Mouse (Mus musculus) CD4-positive, CD25-positive, alpha-beta regulatory T cell, adult 4 months (primary cell): Measurements from ENCODE around the gene Parp8. TPM values are rescaled to one million over a fixed set of nuclear protein-coding genes. Genes with fewer than 3 reads are reported as not detected.

Experiments
- ATAC-seq: one replicate; pipeline ENCODE4 v1.8.0; 2017
- polyA plus RNA-seq, 2 experiments: library from polyadenylated mRNA; unstranded; fragments of 100-300 nt; shearing (Covaris generic); gene quantifications; one replicate each; pipeline ENCODE4 v1.2.1; 2017

The Parp8 gene
- polyA plus RNA-seq, 2 experiments from 2014 or later: 16.8 to 25.7 TPM

GRCm38 (mm10) chr13:116962480-116963462 is 62.6 kb downstream of the Parp8 start:
- ATAC-seq: no peak

GRCm38 (mm10) chr13:116958776-116959589 is 66.4 kb downstream of the Parp8 start:
- no peak for ATAC-seq

- no peak for ATAC-seq
Measured at GRCm38 (mm10) chr13:116957577-116957976, 67.8 kb downstream of the Parp8 start.

DNA sequence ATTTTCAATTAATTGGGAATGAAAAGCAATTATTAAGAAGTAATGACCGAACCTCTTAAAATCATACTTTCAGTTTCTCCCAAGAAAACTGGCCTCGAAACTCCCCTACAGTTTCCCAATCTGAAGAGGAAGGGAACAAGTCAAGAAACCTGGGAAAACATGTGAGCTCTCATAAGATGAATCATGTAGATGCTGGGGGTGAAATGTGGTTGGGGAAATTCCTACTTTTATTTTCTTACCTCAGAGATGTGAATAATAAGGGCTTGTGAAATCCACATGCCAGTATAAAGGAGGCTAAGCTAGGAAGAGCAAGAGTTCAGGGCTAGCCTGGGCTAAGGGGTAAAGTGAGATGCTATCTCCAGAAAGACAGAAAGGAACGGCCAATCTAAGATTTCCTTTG is 74.0 kb downstream of the Parp8 start:
- no peak for ATAC-seq

DNA sequence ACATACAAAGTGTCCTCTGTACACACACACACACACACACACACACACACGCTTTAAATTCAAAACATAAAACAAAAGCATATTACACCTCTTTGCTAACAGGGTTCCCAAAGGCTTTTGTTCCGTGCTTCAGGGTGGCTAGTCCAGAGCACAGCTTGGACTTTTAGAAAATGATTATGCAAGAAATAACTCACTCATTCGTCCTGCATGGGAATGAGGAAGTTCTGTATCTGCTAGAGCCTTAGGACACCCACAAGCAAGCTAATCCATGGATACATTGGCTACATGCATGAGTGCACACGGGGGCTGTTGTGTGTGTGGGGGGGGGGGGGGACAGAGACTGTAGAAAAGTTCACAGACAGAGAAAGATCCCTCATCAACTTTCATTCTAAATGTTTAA is 75.8 kb downstream of the Parp8 start:
- no peak for ATAC-seq

- no peak for ATAC-seq
Measured at GRCm38 (mm10) chr13:116949056-116949455, 76.3 kb downstream of the Parp8 start.

DNA sequence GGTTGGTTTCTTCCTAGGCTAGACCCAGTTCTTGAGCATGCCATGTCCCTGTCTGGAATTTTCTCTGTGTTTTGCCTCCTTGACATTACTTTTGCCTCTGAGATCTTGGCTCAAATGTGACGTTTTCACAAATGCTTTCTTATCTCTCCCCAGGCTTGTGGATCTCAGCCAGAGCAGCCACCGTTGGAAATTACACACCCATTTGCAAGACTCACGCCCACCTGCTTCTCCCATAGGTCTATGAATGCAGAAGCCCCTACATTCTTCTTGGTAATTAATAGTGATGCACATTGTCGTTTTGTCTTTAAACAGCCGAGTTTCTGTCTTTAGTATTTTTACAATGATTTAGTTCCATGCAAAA is 77.1 kb downstream of the Parp8 start:
- no peak for ATAC-seq

GRCm38 (mm10) chr13:116947611-116948298 is 77.6 kb downstream of the Parp8 start:
- no peak for ATAC-seq

GRCm38 (mm10) chr13:116946566-116946965 is 78.8 kb downstream of the Parp8 start:
- ATAC-seq: no peak

DNA sequence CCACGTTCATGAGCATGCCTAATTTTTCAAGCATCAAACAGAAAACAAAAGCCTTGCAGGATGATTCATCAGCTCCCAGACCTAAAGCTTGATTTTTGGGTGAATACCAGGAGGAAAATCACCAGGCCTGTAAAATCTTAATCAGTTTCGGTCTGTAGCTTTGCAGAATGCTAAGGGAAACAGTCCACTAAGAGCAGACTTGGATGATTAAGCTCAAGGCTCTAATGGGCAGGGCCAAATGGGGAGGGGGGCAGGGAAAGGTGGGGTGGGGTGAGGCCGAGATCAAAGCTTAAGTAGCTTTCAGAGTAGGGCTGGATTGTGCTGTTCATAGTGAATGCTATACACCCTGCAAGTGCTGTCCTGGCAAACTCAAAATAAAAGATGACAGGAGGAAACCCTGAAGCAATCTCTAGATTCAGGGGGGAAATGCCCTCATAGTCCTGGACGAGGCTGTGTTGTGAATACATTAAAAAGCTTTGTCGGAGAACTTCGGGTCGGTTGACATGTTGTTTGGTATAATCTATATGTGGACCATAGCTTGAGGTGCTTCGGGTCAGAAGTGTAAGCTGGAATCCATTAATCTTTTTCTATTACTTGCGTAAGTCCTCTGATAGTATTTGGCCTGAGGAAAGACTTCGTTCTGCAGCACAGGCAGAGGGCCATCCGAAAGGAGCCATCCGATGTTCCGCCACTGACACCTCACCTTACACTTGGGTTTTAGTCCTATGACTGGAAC is 83.9 kb downstream of the Parp8 start:
- no peak for ATAC-seq

DNA sequence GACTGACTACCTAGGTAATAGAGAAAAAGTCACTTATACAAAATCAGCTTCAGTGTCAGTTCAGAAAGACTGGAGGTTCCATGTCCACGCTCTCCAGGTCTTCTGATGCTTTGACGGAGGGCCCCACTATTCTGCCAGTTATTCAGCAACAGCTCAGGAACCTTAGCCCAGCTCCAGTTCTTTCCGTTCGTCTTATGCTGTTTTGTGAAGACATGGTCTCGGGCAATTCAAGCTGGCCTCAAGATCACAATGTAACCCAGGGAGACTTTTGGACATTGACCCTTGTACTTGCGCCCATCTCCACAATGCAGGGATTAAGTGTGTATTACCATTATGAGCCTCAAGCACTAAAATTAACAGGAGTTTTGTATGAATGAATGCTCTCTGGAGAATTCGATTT is 84.6 kb downstream of the Parp8 start:
- no peak for ATAC-seq

GRCm38 (mm10) chr13:116937019-116937418 is 88.3 kb downstream of the Parp8 start:
- peak; percentile 84 for ATAC-seq

- no peak for ATAC-seq
Measured at GRCm38 (mm10) chr13:116917387-116917930, 107.9 kb downstream of the Parp8 start.

DNA sequence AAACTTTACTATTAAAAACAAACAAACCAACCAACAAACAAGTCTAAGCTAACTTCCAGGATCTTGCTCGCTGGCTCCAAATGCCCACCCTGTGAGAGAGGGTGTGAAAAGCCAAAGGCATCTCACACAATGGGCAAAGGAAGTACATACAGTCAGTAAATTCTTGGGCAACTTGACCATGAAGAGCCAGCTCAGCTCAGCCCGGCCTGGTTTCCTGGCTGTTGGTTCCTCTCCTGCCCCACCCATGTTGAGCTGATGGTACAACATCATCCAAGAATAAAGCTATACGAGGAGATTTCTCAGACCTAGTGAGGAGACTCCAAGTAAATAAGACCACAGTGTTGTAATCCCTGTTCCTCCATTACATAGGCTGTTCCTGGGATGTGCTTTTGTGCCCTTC is 117.1 kb downstream of the Parp8 start:
- ATAC-seq: no peak

GRCm38 (mm10) chr13:116903394-116903793 is 121.9 kb downstream of the Parp8 start:
- ATAC-seq: no peak

DNA sequence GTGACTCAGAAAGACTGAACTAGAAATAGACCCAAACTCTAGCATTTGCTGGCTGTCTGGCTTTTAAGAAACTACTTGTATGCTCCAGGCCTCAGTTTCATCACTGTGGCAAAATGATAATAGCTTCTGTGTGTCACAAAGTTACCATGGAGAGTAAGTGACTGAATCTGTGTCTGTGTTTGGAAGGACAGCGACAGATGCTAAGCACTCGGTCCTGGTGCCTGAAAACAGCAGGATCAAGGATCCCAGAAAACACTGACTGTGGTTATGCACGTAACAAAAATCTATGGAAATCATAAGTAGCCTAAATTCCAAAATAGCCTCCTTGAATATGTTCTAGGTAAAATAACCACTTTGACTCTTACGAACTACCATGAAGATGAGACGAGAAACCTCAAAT is 126.9 kb downstream of the Parp8 start:
- no peak for ATAC-seq

DNA sequence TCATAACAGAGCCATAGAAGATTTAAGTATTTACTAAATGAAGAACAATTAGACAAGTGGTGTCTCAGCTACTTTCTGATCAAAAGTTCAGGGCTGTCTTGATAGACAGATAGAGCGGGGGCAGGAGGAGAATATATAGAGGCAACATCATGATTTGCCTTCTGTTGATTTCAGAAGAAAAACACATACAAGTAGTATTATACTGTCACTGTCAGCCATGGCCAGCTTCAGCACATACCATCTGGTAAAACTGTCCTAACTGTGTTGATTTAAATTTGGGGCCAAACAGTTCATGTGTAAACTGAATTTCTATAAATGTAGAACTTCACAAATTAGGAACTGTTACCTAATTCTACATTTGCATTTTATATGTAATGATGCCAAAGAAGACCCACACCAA is 127.6 kb downstream of the Parp8 start:
- no peak for ATAC-seq

- ATAC-seq: no peak
Measured at GRCm38 (mm10) chr13:116884422-116884942, 140.9 kb downstream of the Parp8 start.

- no peak for ATAC-seq
Measured at GRCm38 (mm10) chr13:116882226-116882625, 143.1 kb downstream of the Parp8 start.

DNA sequence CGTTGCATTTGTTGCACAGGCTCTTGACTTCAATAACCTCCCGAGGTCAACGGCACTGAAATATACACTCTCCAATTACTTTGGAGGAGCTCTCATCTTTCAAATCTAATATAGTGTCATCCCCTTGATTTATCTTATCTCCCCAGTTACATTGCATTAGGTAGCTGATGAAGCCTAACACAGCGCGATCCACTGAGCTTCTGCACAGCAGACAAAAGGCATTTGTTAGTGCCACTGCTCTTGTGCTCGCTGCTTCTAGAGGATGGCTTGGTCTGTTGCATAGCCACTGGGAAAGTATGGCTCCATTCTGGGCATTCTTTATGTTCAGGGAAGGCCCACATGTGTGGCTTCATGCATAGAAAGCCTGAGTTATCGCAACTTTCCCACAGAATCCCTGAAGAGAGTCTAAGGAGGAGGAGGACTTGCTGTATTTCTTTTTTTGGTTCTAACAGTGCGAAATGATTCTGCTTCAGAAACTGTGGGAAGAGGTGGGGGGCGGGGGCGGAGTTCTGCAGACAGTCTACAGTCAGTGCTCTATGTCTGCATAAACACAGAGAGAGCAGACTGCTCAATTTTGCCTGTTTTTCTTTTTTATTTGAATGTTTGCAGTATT is 145.7 kb downstream of the Parp8 start:
- ATAC-seq: no peak

DNA sequence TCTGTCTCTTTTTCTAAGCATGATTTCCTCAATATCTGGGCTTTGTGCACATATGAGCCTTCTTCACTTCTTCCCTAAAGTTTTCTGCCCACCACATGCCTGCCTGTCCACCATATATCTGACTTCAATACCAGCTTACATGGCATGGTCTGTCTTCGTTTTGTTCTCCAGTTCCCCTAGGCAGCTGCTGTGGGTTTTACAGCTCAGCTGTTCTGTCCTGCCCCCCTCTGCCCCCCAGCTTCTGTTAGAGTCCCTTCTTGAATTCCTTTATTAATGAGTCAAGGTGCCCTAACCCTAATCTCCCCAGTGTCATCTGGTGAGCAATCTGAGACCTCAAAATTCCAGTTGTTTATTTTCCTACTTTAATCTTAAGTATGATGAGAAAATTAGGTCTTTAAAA is 155.1 kb downstream of the Parp8 start:
- ATAC-seq: no peak
